Mouse (Mus musculus) bone marrow, adult 2 months (tissue): ENCODE measurements around the gene Phc2.

Experiments used
- CTCF ChIP-seq: fragments of 200-500 bp; IDR thresholded peaks from 2 replicates; pipeline ENCODE4 v1.5.1; 2011; ENCODE audit warnings: low read length, control low read depth; ENCODE audit not compliant: control insufficient read depth, insufficient read depth
- POLR2A ChIP-seq: fragments of 200-500 bp; IDR thresholded peaks from 2 replicates; pipeline ENCODE4 v1.6.1; 2011; ENCODE audit warnings: low read depth, mild to moderate bottlenecking, control low read depth, low read length, borderline replicate concordance; ENCODE audit not compliant: control insufficient read depth

DNA sequence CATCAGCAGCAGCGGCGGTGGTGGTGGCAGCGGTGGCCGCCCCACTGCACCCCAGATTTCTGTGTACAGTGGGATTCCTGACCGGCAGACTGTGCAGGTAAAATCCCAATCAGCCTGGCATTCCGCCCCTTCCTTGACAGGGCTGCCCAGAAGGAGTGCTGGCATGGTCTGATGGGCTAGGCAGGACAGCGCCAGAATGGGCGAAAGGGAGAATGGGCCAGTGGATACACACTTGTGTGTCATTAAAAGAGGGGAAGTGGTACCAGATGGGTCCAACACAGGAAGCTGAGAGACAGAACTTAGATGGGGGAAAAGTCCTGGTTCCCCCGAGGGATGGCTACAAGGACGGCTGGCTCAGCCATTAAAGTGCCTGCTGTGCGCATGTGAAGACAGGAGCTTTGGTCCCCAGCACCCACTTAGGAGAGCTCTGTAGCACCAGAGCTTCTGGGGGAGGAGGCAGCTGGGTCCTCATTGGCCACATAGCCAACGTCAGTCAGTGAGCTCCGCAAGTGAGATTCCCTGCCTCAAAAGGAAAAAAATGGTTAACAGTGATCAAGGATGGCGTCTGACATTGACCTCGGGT, 50.7 kb downstream of the Phc2 start:
- TF ChIP-seq CTCF (no peak), POLR2A (no peak)
